Mouse (Mus musculus): ENCODE measurements around the gene Birc3.
"Not testable (repeated sequence)": the region's sequence is repeated elsewhere in the genome, so short reads cannot be mapped to it uniquely, and the experiment has no call there.

GRCm38 (mm10) chr9:7866981-7867380, 6.0 kb downstream of the Birc3 start:
- TF ChIP-seq CTCF (IDR thresholded peaks at IDR 0.05; ENCODE audit: low read depth, low read length); GATA2 (IDR thresholded peaks at IDR 0.05; ENCODE audit: borderline replicate concordance, low read depth, low read length): not testable (repeated sequence)
